Mouse (Mus musculus): ENCODE data around the gene Ogfr.
A peak's percentile ranks its signal among the peaks of the same experiment; 100 is the strongest.

Gene Ogfr

DNA sequence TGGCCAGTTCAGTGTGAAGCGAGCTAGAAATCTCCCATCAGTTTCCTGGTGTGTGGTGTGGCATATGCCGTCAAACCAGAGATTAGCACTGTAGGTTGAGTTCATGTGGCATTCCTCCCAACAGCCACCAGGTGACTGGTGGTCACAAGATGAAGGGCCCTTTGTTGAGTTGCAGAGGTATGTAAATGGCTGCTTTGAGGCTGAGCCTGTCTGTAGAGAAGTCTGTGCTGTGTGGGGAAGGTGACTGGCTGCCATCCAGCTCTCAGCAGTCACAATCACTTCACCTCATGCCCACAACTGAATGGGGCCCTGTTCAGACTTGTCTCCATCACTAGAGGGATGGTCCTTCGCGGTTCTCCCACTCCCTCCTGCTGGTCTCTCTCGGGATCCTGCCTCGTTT, 15.7 kb downstream of the Ogfr start:
- no peak for DNase-seq

- no peak for DNase-seq
Observed at GRCm38 (mm10) chr2:180610283-180610682, 21.2 kb downstream of the Ogfr start.

DNA sequence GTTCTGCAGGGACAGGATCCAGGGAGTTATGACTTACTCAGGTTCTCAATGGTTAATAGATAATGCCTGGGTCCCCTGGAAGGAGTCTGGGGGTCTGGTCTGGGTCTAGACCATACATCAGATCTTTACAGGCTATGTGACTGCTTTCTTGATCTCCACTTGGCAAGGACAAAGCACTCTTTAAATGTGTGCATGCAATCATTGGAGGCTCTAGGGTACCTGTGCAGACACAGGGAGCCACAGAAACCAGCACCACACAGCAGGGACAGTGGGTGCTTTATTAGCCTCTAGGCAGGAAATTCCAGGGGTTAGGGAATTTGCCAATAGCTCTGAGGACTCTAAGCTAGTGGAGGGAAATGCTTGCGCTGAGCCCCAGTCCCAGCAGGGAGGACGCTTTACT, 22.8 kb downstream of the Ogfr start:
- no peak for DNase-seq

DNA sequence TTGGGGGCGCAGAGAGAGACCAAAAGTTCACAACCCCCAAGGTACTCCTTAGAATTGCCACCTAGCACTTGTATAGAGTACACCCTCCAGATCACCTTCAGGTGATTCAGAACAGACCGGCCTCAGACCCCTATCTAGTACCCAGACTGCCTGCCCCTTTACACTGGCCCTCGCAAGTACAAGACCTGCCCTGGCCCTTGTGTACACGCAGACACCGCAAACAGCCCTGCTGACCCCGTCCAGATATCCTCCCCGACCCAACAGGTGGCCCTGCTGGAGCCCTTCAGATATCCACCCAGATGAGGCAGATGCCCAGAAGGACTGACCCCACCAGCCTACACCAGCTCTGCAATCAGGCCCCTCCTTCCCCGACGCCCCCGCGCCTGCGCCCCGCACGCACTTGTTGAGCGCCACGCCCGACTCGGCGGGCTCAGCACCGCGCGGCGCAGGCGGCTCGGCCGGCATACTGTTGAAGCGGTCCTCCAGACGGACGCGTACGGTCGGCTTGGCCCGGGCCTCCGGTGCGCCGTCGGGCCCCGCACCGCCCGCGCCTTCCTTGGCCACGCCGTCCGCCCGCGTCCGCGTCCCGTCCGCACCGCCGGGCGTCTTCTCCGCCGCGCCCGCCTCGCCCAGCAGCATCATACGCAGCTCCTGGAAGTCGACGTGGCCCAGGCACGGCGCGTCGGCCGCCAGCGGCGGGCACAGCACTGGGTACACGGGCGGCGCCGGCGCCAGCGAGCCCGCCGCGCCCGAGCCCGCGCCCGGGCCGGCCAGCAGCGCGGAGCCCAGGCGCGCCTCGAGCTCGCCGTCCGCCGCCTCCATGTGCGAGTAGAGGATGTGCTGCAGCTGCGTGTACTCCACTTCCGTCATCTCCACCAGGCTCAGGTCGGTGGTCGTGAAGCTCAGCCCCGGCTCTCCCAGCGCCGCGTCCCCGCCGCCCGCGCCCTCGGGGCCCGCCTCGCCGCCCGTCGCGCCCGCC, 52.8 kb downstream of the Ogfr start:
- peak in 1 of 2 experiments; percentile 17 for DNase-seq

- peak in 1 of 2 experiments; percentile 31 for DNase-seq
Observed at GRCm38 (mm10) chr2:180642555-180643260, 53.7 kb downstream of the Ogfr start, which contains the start of gene Tcfl5. Gene Tcfl5, minus strand, starts transcription at chr2:180642708.

- DNase-seq = no peak
Observed at GRCm38 (mm10) chr2:180643626-180644025, 54.6 kb downstream of the Ogfr start.
